Mouse (Mus musculus): ENCODE results near the gene Spon1.

GRCm38 (mm10) chr7:114045814-114046213 lies 280.0 kb downstream of the Spon1 start:
- TF ChIP-seq CTCF (IDR thresholded peaks at IDR 0.05; ENCODE audit: low read depth) (no peak), EP300 (IDR thresholded peaks at IDR 0.05; ENCODE audit: low read depth) (no peak)
